ENCODE assay signal across 11 mouse cellular contexts in the genomic region with DNA sequence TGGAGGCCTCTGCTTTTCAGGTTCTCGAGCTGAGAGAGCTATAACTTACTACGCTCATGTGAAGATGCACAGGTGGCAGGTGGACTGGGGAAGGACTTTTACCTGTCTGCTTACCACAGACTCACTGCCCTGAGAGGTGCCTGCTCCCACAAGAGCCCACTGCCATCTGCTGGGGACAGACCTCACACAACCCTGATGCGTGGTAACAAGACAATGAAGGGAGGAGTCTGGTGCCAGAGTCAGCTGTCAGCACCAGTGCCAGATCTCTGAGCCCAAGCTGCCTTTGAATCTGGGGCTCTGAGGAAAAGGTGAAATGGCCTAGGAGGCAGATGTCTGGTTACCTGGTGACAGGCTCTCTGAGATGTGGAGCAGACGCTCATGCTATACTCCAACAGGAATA. TPM values are rescaled to one million over a fixed set of nuclear protein-coding genes. Genes with fewer than 3 reads are reported as not detected.
A peak's percentile ranks its signal among the peaks of the same experiment; 100 is the strongest.
DNase-seq lines count a peak whose midpoint lies in the region; ATAC-seq and TF ChIP-seq lines count a peak whose summit lies in the region.
"Had no signal": no experiment of that assay in that cellular context is flagged by ENCODE, and none has a peak within 500 bp of the region (broad histone marks: within the 10 kb centered on the region; RNA-seq: fewer than 3 reads in every experiment).

No protein-coding gene starts in this region.

- DNase-seq in hindbrain, embryonic 10.5 days (ENCODE audit: low spot score): no peak
- DNase-seq in midbrain, postnatal 0 days (ENCODE audit: low spot score): peak; percentile 40
- DNase-seq in midbrain, embryonic 11.5 days (ENCODE audit: low spot score, missing footprints): no peak
- DNase-seq in cerebellum, adult 9-10 months: peak; percentile 64
- DNase-seq in c-Kit-positive CD71-positive TER-119-positive erythroid progenitor cells, embryonic 14.5 days (ENCODE audit: low spot score): no peak
- no peak for DNase-seq in embryo, embryonic 9.5 days (ENCODE audit: extremely low spot score)
- DNase-seq: kidney, postnatal 10 days; right cerebral cortex, postnatal 25 days had no signal

- no peaks in the 10 kb centered on the region for H3K36me3 ChIP-seq in hindbrain, embryonic 15.5 days
- H3K36me3 ChIP-seq in hindbrain, embryonic 10.5 days: peaks cover 31% of the 10 kb centered on the region
- H3K36me3 ChIP-seq in midbrain, postnatal 0 days (ENCODE audit: insufficient read depth, low read length): peaks cover 6% of the 10 kb centered on the region; the same call in 1 of the 2 replicates
- H3K36me3 ChIP-seq in midbrain, embryonic 11.5 days (ENCODE audit: control insufficient read depth, insufficient read depth, low read length): no peaks in the 10 kb centered on the region

- H3K9ac ChIP-seq in hindbrain, embryonic 15.5 days: no peak overlapping the region
- H3K9ac ChIP-seq in midbrain, postnatal 0 days (replicated peaks; ENCODE audit: low read length, poor library complexity, severe bottlenecking): no peak overlapping the region
- no peak overlapping the region for H3K9ac ChIP-seq in midbrain, embryonic 11.5 days (ENCODE audit: low read length)
- H3K9ac ChIP-seq: liver, embryonic 14.5 days; midbrain, embryonic 12.5 days had no signal

- H3K4me1 ChIP-seq in hindbrain, embryonic 15.5 days (replicated peaks): peaks cover 34% of the 10 kb centered on the region
- H3K4me1 ChIP-seq in hindbrain, embryonic 10.5 days (replicated peaks): peaks cover 41% of the 10 kb centered on the region
- no peaks in the 10 kb centered on the region for H3K4me1 ChIP-seq in midbrain, postnatal 0 days (ENCODE audit: insufficient read depth, low read length)
- no peaks in the 10 kb centered on the region for H3K4me1 ChIP-seq in midbrain, embryonic 11.5 days (ENCODE audit: control insufficient read depth, insufficient read depth, low read length)

- H3K4me3 ChIP-seq in hindbrain, embryonic 15.5 days: no peak overlapping the region
- H3K4me3 ChIP-seq in hindbrain, embryonic 10.5 days: no peak overlapping the region
- H3K4me3 ChIP-seq in midbrain, postnatal 0 days (ENCODE audit: low read depth, low read length): no peak overlapping the region
- H3K4me3 ChIP-seq in midbrain, embryonic 11.5 days (ENCODE audit: low read depth, low read length): no peak overlapping the region
- H3K4me3 ChIP-seq: midbrain, embryonic 12.5 days had no signal

- 0 out of 2 replicates have a peak overlapping the region, but pooled peaks have one; percentile 1 for H3K27ac ChIP-seq in hindbrain, embryonic 15.5 days (replicated peaks)
- no peak overlapping the region for H3K27ac ChIP-seq in hindbrain, embryonic 10.5 days
- no peak overlapping the region for H3K27ac ChIP-seq in midbrain, postnatal 0 days (ENCODE audit: low read depth, low read length)
- H3K27ac ChIP-seq in midbrain, embryonic 11.5 days (ENCODE audit: low read depth, low read length): no peak overlapping the region
- H3K27ac ChIP-seq: liver, embryonic 14.5 days; midbrain, embryonic 12.5 days had no signal

- 73% methylated on average over 4 of the region's 4 CpGs for WGBS in hindbrain, embryonic 15.5 days
- WGBS in hindbrain, embryonic 10.5 days: 81% methylated on average over 4 of the region's 4 CpGs
- WGBS in midbrain, postnatal 0 days: 78% methylated on average over 4 of the region's 4 CpGs
- WGBS in midbrain, embryonic 11.5 days: 87% methylated on average over 4 of the region's 4 CpGs

- H3K4me2 ChIP-seq in hindbrain, embryonic 15.5 days: no peak overlapping the region
- H3K4me2 ChIP-seq in midbrain, postnatal 0 days (ENCODE audit: low read depth, low read length, poor library complexity, severe bottlenecking): no peak overlapping the region
- no peak overlapping the region for H3K4me2 ChIP-seq in midbrain, embryonic 11.5 days
- H3K4me2 ChIP-seq: midbrain, embryonic 12.5 days had no signal

- ATAC-seq in hindbrain, embryonic 15.5 days (ENCODE audit: low FRiP score, low read depth): no peak
- ATAC-seq in midbrain, postnatal 0 days (ENCODE audit: low FRiP score): no peak
- ATAC-seq in midbrain, embryonic 11.5 days (ENCODE audit: low FRiP score): no peak

- no peaks in the 10 kb centered on the region for H3K9me3 ChIP-seq in hindbrain, embryonic 15.5 days
- no peaks in the 10 kb centered on the region for H3K9me3 ChIP-seq in hindbrain, embryonic 10.5 days
- no peaks in the 10 kb centered on the region for H3K9me3 ChIP-seq in midbrain, postnatal 0 days (ENCODE audit: low read length)
- H3K9me3 ChIP-seq in midbrain, embryonic 11.5 days (ENCODE audit: control insufficient read depth, low read length): no peaks in the 10 kb centered on the region
- H3K9me3 ChIP-seq: midbrain, embryonic 12.5 days had no signal

- peak; percentile 45 for TF ChIP-seq CTCF in midbrain, postnatal 0 days (IDR thresholded peaks at IDR 0.05)

- no peaks in the 10 kb centered on the region for H3K27me3 ChIP-seq in hindbrain, embryonic 15.5 days
- no peaks in the 10 kb centered on the region for H3K27me3 ChIP-seq in hindbrain, embryonic 10.5 days (ENCODE audit: insufficient read depth, poor library complexity, severe bottlenecking)
- no peaks in the 10 kb centered on the region for H3K27me3 ChIP-seq in midbrain, postnatal 0 days (ENCODE audit: insufficient read depth, low read length)
- no peaks in the 10 kb centered on the region for H3K27me3 ChIP-seq in midbrain, embryonic 11.5 days (ENCODE audit: control insufficient read depth, insufficient read depth, low read length)
- H3K27me3 ChIP-seq: midbrain, embryonic 12.5 days had no signal

RNA-seq across cellular contexts. Expression of a gene that starts 19.0 kb away (rescaled TPM):
- 18.4 and 18.5 TPM in 2 replicates for polyA plus RNA-seq in hindbrain, embryonic 15.5 days (2015; fragmentation: Nextera tagmentation; extraction: Ambion mirVana)
- 26.0 and 26.7 TPM in 2 replicates for polyA plus RNA-seq in hindbrain, embryonic 10.5 days (2016; fragmentation: Nextera tagmentation; extraction: Ambion mirVana)
- total RNA-seq in midbrain, postnatal 0 days (2014; rRNA removed): 16.7 and 16.8 TPM in 2 replicates
- polyA plus RNA-seq in midbrain, postnatal 0 days (2015; fragmentation: Nextera tagmentation; extraction: Ambion mirVana): 9.8 TPM in 2 replicates
- polyA plus RNA-seq in midbrain, embryonic 11.5 days (2014; fragmentation: Nextera tagmentation; extraction: Ambion mirVana): 17.0 and 18.8 TPM in 2 replicates

Comparison
In these comparisons a context has a peak if more than half of its experiments do, and no peak if none do; other contexts are left out.
1. DNase-seq: peak in midbrain, postnatal 0 days (single experiment) and cerebellum, adult 9-10 months (single experiment); none in hindbrain, embryonic 10.5 days (single experiment), midbrain, embryonic 11.5 days (single experiment), c-Kit-positive CD71-positive TER-119-positive erythroid progenitor cells, embryonic 14.5 days (single experiment) and embryo, embryonic 9.5 days (single experiment).